Mouse (Mus musculus) thymus, adult 2 months (tissue): Measurements from ENCODE around the gene Relch.

Experiments
- CTCF ChIP-seq: fragments of 200-500 bp; IDR thresholded peaks from 2 replicates; pipeline ENCODE4 v1.5.1; 2012; ENCODE audit warnings: mild to moderate bottlenecking, control low read depth, low read length, moderate library complexity, borderline replicate concordance; ENCODE audit not compliant: control insufficient read depth, poor library complexity, insufficient read depth; ENCODE audit errors: extremely low read depth
- POLR2A ChIP-seq: fragments of 200-500 bp; IDR thresholded peaks from 2 replicates; pipeline ENCODE4 v1.6.1; 2012; ENCODE audit warnings: mild to moderate bottlenecking, low read length, control low read depth, moderate library complexity; ENCODE audit not compliant: control insufficient read depth, poor library complexity, insufficient read depth; ENCODE audit errors: extremely low read depth

GRCm38 (mm10) chr1:105795705-105796104 is 132.0 kb downstream of the Relch start:
- TF ChIP-seq CTCF (no peak), POLR2A (no peak)
